ENCODE assay signal across 8 mouse cellular contexts in genomic region chr4:155802741-155803339, GRCm38 (mm10). TPM values are rescaled to one million over a fixed set of nuclear protein-coding genes. Genes with fewer than 3 reads are reported as not detected.
DNase-seq lines count a peak whose midpoint lies in the region; ATAC-seq lines count a peak whose summit lies in the region.

Gene Mrpl20 (plus strand): TSS chr4:155802878.

- no peak; the same call in 1 of the 2 replicates for ATAC-seq in kidney, embryonic 16.5 days (ENCODE audit: low FRiP score, low TSS enrichment)
- peak; percentile 43 for ATAC-seq in erythroid progenitor cell, adult 5-6 weeks (replicated peaks; ENCODE audit: low FRiP score, poor library complexity, severe bottlenecking)
- no peak for ATAC-seq in limb, embryonic 13.5 days (ENCODE audit: low FRiP score, low read depth)
- ATAC-seq in neural tube, embryonic 15.5 days (ENCODE audit: low FRiP score) = peak; percentile 22

- DNase-seq in kidney, adult 8-10 months = no peak
- peak; percentile 69 for DNase-seq in ZHBTc4 (ENCODE audit: low read depth, low spot score)
- no peak for DNase-seq in heart, postnatal 25 days (ENCODE audit: low spot score)
- DNase-seq in frontal cortex, postnatal 36 days (ENCODE audit: low spot score in 2 of 2) = no peak

- H3K4me3 ChIP-seq in kidney, embryonic 16.5 days (ENCODE audit: low read length) = peak within 1 kb of the TSS; percentile 90
- peak within 1 kb of the TSS; percentile 93 for H3K4me3 ChIP-seq in limb, embryonic 13.5 days
- H3K4me3 ChIP-seq in neural tube, embryonic 15.5 days (replicated peaks) = peak within 1 kb of the TSS; percentile 92

- WGBS in kidney, embryonic 16.5 days = 11% methylated on average over 12 of the region's 12 CpGs
- WGBS in limb, embryonic 13.5 days = 9% methylated on average over 12 of the region's 12 CpGs
- 11% methylated on average over 12 of the region's 12 CpGs for WGBS in neural tube, embryonic 15.5 days

- intact Hi-C loops in heart, postnatal 25 days (cut with DNase I) = loop anchor here (5.0 kb wide), 1 partner anchor 36 kb away; no protein-coding TSS in a partner anchor

- H3K9me3 ChIP-seq in kidney, embryonic 16.5 days (ENCODE audit: low read length) = no peaks in the 10 kb centered on the region
- no peaks in the 10 kb centered on the region for H3K9me3 ChIP-seq in limb, embryonic 13.5 days
- no peaks in the 10 kb centered on the region for H3K9me3 ChIP-seq in neural tube, embryonic 15.5 days (replicated peaks)

- peak within 1 kb of the TSS; percentile 89 for H3K9ac ChIP-seq in kidney, embryonic 16.5 days (replicated peaks; ENCODE audit: low read length)
- H3K9ac ChIP-seq in limb, embryonic 13.5 days = peak within 1 kb of the TSS; percentile 89
- H3K9ac ChIP-seq in neural tube, embryonic 15.5 days (replicated peaks) = peak within 1 kb of the TSS; percentile 82

- no peaks in the 10 kb centered on the region for H3K27me3 ChIP-seq in kidney, embryonic 16.5 days (ENCODE audit: insufficient read depth, low read length)
- no peaks in the 10 kb centered on the region for H3K27me3 ChIP-seq in limb, embryonic 13.5 days
- no peaks in the 10 kb centered on the region for H3K27me3 ChIP-seq in neural tube, embryonic 15.5 days (replicated peaks)

- peaks cover 6% of the 10 kb centered on the region for H3K36me3 ChIP-seq in kidney, embryonic 16.5 days (ENCODE audit: insufficient read depth, low read length)
- H3K36me3 ChIP-seq in limb, embryonic 13.5 days = peaks cover 27% of the 10 kb centered on the region
- peaks cover 21% of the 10 kb centered on the region for H3K36me3 ChIP-seq in neural tube, embryonic 15.5 days

- H3K27ac ChIP-seq in kidney, embryonic 16.5 days (ENCODE audit: low read length) = peak within 1 kb of the TSS; percentile 77
- H3K27ac ChIP-seq in limb, embryonic 13.5 days = peak within 1 kb of the TSS; percentile 44; the same call in 1 of the 2 replicates
- peak within 1 kb of the TSS; percentile 76 for H3K27ac ChIP-seq in neural tube, embryonic 15.5 days (replicated peaks)

- H3K4me2 ChIP-seq in kidney, embryonic 16.5 days (replicated peaks; ENCODE audit: low read depth, low read length) = peak within 1 kb of the TSS; percentile 64
- H3K4me2 ChIP-seq in limb, embryonic 13.5 days (replicated peaks) = peak within 1 kb of the TSS; percentile 75
- H3K4me2 ChIP-seq in neural tube, embryonic 15.5 days = peak within 1 kb of the TSS; percentile 84

- peaks cover 20% of the 10 kb centered on the region for H3K4me1 ChIP-seq in kidney, embryonic 16.5 days (ENCODE audit: insufficient read depth, low read length)
- peaks cover 19% of the 10 kb centered on the region for H3K4me1 ChIP-seq in limb, embryonic 13.5 days
- peaks cover 24% of the 10 kb centered on the region for H3K4me1 ChIP-seq in neural tube, embryonic 15.5 days

RNA-seq across cellular contexts. Expression of gene Mrpl20, which starts in this region (rescaled TPM):
- 205 and 209 TPM in 2 replicates for polyA plus RNA-seq in kidney, embryonic 16.5 days (2015; fragmentation: Nextera tagmentation; extraction: Ambion mirVana)
- 127 and 129 TPM in 2 replicates for total RNA-seq in erythroid progenitor cell, adult 5-6 weeks (2015; ENCODE audit: low replicate concordance)
- total RNA-seq in erythroid progenitor cell, adult 5-6 weeks (2017; ENCODE audit: low replicate concordance) = 30.7 and 31.2 TPM in 2 replicates
- 10 to 100 TPM; 75.0 to 78.0 TPM for total RNA-seq in heart, postnatal 25 days (2021)
- polyA plus RNA-seq in limb, embryonic 13.5 days (2015; fragmentation: Nextera tagmentation; extraction: Ambion mirVana) = 213 and 220 TPM in 2 replicates
- 259 and 285 TPM in 2 replicates for polyA plus RNA-seq in neural tube, embryonic 15.5 days (2015; fragmentation: Nextera tagmentation; extraction: Ambion mirVana)

Comparison
In these comparisons a context has a peak if more than half of its experiments do, and no peak if none do; other contexts are left out.
1. ATAC-seq: peak in erythroid progenitor cell, adult 5-6 weeks (single experiment) and neural tube, embryonic 15.5 days (single experiment); none in kidney, embryonic 16.5 days (single experiment) and limb, embryonic 13.5 days (single experiment).
2. Peak in every context shown above with its lines, with median percentiles within 50 percentile points of each other: H3K27ac ChIP-seq, H3K4me2 ChIP-seq, H3K4me3 ChIP-seq and H3K9ac ChIP-seq.